Mouse (Mus musculus) hindbrain, embryonic 16.5 days (tissue): ENCODE measurements at regions not wholly inside any gene's neighbourhood (a gene's known extent, or its start where the extent isn't known, plus 50 kb on each side); places are given as distances from the start of the nearest gene placed in this dataset.

Experiments used
- ATAC-seq: fragments of 200-750 bp; cut with Nextera tagmentation; 2 replicates; pipeline ENCODE4 v1.8.0; 2017; ENCODE audit warnings: moderate TSS enrichment, moderate library complexity
- H3K27ac ChIP-seq: fragments of 300-500 bp; sonication (generic); 2 replicates; pipeline ENCODE4 v1.5.1; 2014; ENCODE audit warnings: low read depth, mild to moderate bottlenecking, control low read depth, low read length, moderate library complexity
- H3K27me3 ChIP-seq: fragments of 300-500 bp; sonication (generic); replicated peaks from 2 replicates; pipeline ENCODE4 v1.6.1; 2014; ENCODE audit warnings: low read length; ENCODE audit not compliant: control insufficient read depth, insufficient read depth
- H3K36me3 ChIP-seq: fragments of 300-500 bp; sonication (generic); 2 replicates; pipeline ENCODE4 v1.6.1; 2014; ENCODE audit warnings: mild to moderate bottlenecking, low read length, moderate library complexity, mixed read lengths; ENCODE audit not compliant: control insufficient read depth, insufficient read depth
- H3K4me1 ChIP-seq: fragments of 300-500 bp; sonication (generic); 2 replicates; pipeline ENCODE4 v1.6.1; 2014; ENCODE audit warnings: low read depth, low read length; ENCODE audit not compliant: control insufficient read depth, insufficient read depth
- H3K4me2 ChIP-seq: fragments of 300-500 bp; sonication (generic); 2 replicates; pipeline ENCODE4 v1.6.1; 2014; ENCODE audit warnings: mild to moderate bottlenecking, low read length, control low read depth, moderate library complexity
- H3K4me3 ChIP-seq: fragments of 300-500 bp; sonication (generic); 2 replicates; pipeline ENCODE4 v1.5.1; 2014; ENCODE audit warnings: mild to moderate bottlenecking, low read length, control low read depth, moderate library complexity
- H3K9ac ChIP-seq: fragments of 300-500 bp; sonication (generic); 2 replicates; pipeline ENCODE4 v1.6.1; 2014; ENCODE audit warnings: low read depth, mild to moderate bottlenecking, control low read depth, low read length, moderate library complexity
- H3K9me3 ChIP-seq: fragments of 300-500 bp; sonication (generic); 2 replicates; pipeline ENCODE4 v1.6.1; 2014; ENCODE audit warnings: mild to moderate bottlenecking, low read length, moderate library complexity; ENCODE audit not compliant: control insufficient read depth
- WGBS: fragments of 180-500 bp; shearing (Covaris S2); extraction: QIAGEN DNeasy Blood & Tissue Kit; methylation state at CpG from one replicate; pipeline ENCODE4 v1.1.7; 2014; 5-methylcytosine and 5-hydroxymethylcytosine counted together

DNA sequence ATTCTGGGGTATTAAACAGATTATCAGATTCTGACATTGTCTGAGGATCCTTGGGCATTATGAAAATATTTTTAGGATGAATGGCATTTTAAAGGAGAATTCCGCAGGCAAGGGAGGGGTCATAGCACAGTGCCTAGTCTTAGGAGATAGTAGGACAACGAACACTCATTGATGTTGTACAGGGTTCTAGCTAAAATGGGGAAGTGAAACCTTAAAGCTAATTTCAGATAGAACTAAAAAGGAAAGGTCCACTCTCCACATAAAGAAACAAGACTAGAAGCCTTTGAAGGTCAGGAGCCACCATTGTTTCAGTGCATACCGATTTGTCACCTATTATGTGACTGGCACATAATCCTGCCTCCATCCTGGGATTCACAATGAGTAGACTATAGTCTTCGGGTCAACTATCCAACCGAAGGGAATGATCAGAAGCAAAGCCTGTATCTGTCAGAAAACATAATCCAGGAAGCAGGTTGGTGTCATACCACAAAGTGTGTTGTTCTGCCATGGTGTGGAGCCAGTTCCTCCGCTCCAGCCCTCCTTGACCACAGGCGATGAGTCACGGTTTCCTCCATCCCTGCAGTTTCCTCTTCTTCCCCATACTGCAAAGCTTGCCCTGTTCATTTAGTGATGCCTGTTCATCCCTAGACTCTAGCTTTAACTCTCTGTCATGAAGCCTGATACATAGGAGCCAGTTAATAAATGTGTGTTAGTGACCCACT, 110.6 kb downstream of the Tmco5 start:
- 90% methylated on average over 8 of the region's 8 CpGs for WGBS
- Histone ChIP-seq H3K9me3 (no peaks in the 10 kb centered on the region), H3K4me3 (no peak overlapping the region), H3K9ac (no peak overlapping the region), H3K27me3 (no peaks in the 10 kb centered on the region), H3K4me2 (no peak overlapping the region), H3K27ac (no peak overlapping the region), H3K36me3 (no peaks in the 10 kb centered on the region), H3K4me1 (no peaks in the 10 kb centered on the region)
- no peak for ATAC-seq

DNA sequence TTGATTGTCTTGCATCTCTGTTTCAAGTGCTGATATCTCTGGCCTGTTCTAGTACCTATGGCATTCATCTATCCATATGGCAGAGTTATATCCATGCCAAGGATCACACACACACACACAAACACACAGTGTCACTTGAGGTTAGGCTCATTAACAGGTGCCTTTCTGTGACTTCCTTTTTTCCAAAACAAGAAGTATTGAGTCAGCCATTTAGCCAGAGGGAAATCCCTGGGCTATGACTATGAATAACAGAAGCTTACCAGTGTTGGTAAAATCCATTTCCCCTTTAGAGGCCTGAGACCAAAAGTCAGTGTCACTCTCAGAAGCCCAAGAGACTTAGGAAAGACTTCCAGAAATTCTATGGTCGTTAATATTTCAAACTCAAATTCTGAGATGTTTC, 111.6 kb downstream of the Tmco5 start:
- Histone ChIP-seq H3K4me3 (no peak overlapping the region), H3K36me3 (no peaks in the 10 kb centered on the region), H3K4me2 (no peak overlapping the region), H3K9me3 (no peaks in the 10 kb centered on the region), H3K4me1 (no peaks in the 10 kb centered on the region), H3K27me3 (no peaks in the 10 kb centered on the region), H3K9ac (no peak overlapping the region), H3K27ac (no peak overlapping the region)
- no peak for ATAC-seq
- WGBS: 87% methylated on average over 1 of the region's 1 CpGs

DNA sequence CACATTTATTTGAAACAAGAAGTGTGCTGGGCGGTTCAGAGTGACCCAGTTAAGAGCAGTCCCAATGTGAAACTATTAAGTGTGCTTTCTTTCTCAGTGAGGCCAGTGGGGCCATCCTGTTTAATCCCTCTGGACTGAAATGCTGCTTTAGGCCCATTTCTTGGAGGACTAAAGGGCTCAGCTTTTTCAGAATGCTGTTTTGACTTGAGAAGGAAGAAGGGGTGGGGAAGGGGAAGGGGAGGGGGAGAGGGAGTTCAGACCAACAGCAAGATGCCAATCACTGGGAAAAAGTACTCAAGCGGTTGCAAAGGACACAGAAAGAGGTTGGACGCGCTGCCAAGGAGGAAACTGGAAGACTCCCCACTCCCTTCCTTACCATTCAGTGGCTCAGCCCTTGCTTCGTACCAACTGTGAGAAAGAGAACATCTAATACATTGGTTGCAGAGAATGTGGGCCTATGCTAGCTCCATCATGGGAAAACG, 113.1 kb downstream of the Tmco5 start:
- H3K4me1 ChIP-seq: no peaks in the 10 kb centered on the region
- 63% methylated on average over 6 of the region's 6 CpGs for WGBS
- H3K27ac ChIP-seq: no peak overlapping the region
- H3K36me3 ChIP-seq: no peaks in the 10 kb centered on the region
- H3K4me2 ChIP-seq: no peak overlapping the region
- no peak for ATAC-seq
- H3K27me3 ChIP-seq: no peaks in the 10 kb centered on the region
- H3K9ac ChIP-seq: no peak overlapping the region
- H3K9me3 ChIP-seq: no peaks in the 10 kb centered on the region
- H3K4me3 ChIP-seq: no peak overlapping the region

DNA sequence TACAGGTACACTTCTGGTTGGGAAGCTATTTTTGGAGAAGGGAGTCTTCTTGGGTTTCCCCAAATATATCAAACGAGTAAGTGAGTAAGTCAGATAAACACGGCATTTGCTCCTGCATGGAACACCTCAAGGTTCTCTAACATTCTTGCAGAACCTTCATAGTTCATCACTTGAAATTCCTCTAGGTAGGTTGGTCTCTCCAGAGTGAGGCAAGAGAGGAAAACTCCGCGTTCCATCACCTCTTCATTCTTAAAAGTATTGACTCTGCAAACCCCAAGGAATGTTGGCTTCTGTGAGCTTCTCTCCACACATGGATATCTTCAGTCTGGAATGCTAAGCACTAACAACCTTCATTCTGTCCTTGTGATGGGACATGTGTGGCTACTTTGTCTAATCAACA, 115.2 kb downstream of the Tmco5 start:
- no peak overlapping the region for H3K27ac ChIP-seq
- H3K9me3 ChIP-seq: no peaks in the 10 kb centered on the region
- no peak overlapping the region for H3K9ac ChIP-seq
- ATAC-seq: no peak
- no peaks in the 10 kb centered on the region for H3K36me3 ChIP-seq
- no peak overlapping the region for H3K4me3 ChIP-seq
- no peaks in the 10 kb centered on the region for H3K4me1 ChIP-seq
- no peak overlapping the region for H3K4me2 ChIP-seq
- WGBS: 93% methylated on average over 4 of the region's 4 CpGs
- no peaks in the 10 kb centered on the region for H3K27me3 ChIP-seq

DNA sequence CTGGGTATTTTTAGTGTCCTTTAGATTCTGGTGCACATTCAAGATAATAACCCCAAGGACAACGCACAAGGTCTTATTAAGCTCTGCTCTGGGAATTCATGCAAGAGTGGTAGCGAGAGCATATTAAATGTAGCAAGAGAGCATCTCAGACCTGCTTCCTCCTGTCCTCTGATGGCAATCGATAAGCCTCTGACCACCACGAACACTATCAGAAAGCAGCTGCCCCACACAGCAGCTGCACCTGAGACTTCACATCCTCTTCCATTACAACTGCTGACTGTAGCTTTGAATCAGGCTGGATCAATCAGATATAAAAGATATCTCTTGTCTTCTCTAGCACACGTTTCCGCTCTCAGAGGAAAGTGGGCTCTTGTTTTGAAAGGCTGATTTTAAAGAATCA, 117.8 kb downstream of the Tmco5 start:
- no peak overlapping the region for H3K4me2 ChIP-seq
- no peak overlapping the region for H3K9ac ChIP-seq
- ATAC-seq: no peak

DNA sequence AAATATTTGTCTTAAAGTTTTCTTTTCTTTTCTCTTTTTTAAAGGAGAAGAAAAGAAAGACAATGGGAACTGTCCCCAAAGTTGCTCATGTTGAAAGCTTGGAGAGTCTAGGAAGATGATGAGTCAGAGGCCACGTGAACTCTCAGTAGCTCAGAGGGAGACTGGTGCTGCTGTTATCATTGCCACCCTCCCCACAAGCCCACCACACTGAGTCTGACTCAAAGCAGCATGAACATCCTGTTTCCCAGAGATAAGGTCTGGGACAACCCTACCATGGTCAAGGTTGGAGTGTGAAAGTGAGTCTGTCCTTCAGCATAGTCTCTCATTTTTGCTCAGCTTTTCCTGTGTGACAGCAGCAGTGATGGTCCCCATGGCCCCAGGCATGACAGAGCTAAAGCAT, 120.3 kb downstream of the Tmco5 start:
- Histone ChIP-seq H3K9me3 (no peaks in the 10 kb centered on the region), H3K9ac (no peak overlapping the region), H3K4me2 (no peak overlapping the region), H3K27ac (no peak overlapping the region), H3K27me3 (no peaks in the 10 kb centered on the region), H3K4me3 (no peak overlapping the region), H3K36me3 (no peaks in the 10 kb centered on the region), H3K4me1 (no peaks in the 10 kb centered on the region)
- no peak for ATAC-seq
- WGBS: 80% methylated on average over 1 of the region's 1 CpGs

More for the DNA sequence above, 117.8 kb downstream of the Tmco5 start:
- Histone ChIP-seq H3K36me3 (no peaks in the 10 kb centered on the region), H3K4me1 (no peaks in the 10 kb centered on the region), H3K4me3 (no peak overlapping the region), H3K27ac (no peak overlapping the region), H3K27me3 (no peaks in the 10 kb centered on the region), H3K9me3 (no peaks in the 10 kb centered on the region)
- 72% methylated on average over 6 of the region's 6 CpGs for whole genome bisulfite sequencing

DNA sequence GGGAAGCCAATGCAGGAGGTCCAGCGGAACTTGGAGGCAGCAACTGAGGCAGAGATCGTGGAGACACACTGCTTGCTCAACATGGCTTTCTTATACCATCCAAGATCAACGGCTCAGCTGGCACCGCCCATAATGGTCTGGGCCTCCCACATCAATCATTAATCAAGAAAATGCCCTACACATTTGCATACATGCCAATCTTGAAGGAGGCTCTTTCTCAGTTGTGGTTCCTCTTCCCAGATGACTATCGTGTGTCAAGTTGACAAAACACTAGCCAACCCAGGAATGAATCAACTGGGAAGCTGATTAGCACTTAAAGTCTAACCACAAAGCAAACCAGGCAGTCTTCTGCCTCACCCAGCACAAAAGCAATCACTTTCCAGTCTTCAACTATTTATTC, 121.1 kb downstream of the Tmco5 start:
- H3K9ac ChIP-seq: no peak overlapping the region
- ATAC-seq: no peak

DNA sequence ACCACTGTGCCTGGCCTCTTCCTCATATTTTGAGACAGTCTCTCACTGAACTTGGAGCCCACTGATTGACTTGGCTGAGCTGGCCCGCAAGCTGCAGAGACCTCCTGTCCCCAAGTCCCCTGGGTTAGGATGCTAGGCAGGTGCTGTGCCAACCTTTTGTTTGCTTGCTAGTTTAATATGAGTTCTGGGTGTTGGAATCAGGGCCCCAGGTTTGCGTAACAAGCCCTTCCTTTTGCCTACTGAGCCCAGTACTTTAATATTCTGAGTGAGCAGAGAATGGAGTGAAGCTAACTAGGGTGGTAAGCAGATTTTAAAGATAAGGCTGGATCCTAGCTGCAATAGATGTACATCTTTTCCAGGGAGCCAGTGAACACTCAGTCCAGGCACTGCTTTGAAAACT, 117.2 kb upstream of the Spred1 start:
- Histone ChIP-seq H3K4me1 (no peaks in the 10 kb centered on the region), H3K9me3 (no peaks in the 10 kb centered on the region), H3K27ac (no peak overlapping the region), H3K36me3 (no peaks in the 10 kb centered on the region), H3K9ac (no peak overlapping the region), H3K4me2 (no peak overlapping the region), H3K4me3 (no peak overlapping the region), H3K27me3 (no peaks in the 10 kb centered on the region)
- WGBS: 89% methylated on average over 2 of the region's 2 CpGs
- no peak for ATAC-seq

More for the DNA sequence above, 121.1 kb downstream of the Tmco5 start:
- Histone ChIP-seq H3K9me3 (no peaks in the 10 kb centered on the region), H3K4me3 (no peak overlapping the region), H3K4me2 (no peak overlapping the region), H3K4me1 (no peaks in the 10 kb centered on the region), H3K27me3 (no peaks in the 10 kb centered on the region), H3K36me3 (no peaks in the 10 kb centered on the region), H3K27ac (no peak overlapping the region)
- WGBS: 73% methylated on average over 5 of the region's 5 CpGs

DNA sequence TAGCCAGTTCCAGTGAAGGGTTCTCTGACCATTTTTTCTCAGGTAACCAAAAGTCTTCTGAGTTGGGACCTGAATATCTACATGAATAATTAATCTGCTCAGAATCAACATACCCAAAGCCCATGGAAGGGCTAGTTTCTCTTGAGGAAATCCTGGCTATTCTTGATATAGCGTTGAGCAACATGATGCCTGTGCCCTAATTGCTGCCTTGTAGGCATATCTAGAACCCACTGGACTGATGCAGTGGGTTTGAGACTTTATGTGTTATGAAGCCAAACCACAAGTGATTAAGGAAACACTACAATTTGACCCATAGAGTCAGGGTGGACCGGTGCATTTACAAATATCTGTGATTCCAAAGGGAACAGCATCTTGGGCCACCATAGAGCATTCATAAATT, 114.3 kb upstream of the Spred1 start:
- Histone ChIP-seq H3K27ac (no peak overlapping the region), H3K4me2 (no peak overlapping the region), H3K36me3 (no peaks in the 10 kb centered on the region), H3K4me1 (no peaks in the 10 kb centered on the region), H3K9me3 (no peaks in the 10 kb centered on the region), H3K4me3 (no peak overlapping the region), H3K9ac (no peak overlapping the region), H3K27me3 (no peaks in the 10 kb centered on the region)
- 97% methylated on average over 2 of the region's 2 CpGs for WGBS
- ATAC-seq: no peak

DNA sequence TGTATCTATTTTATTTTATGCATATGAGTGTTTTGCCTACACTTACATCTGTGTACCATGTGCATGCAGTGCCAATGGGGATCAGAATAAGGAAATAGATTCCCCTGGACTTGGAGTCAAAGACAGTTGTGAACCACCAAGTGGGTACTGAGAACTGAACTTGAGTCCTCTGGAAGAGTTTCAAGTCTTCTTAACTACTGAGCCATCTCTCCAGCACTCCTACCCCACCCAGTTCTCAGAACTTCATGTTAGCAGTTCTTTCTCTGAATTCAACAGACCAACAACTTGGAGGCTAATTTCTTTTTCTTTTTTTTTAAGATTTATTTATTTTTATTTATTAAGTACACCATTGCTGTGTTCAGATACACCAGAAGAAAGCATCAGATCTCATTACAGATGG, 112.3 kb upstream of the Spred1 start:
- H3K9me3 ChIP-seq: no peaks in the 10 kb centered on the region
- H3K4me1 ChIP-seq: no peaks in the 10 kb centered on the region
- H3K4me2 ChIP-seq: no peak overlapping the region
- no peak for ATAC-seq
- no peak overlapping the region for H3K27ac ChIP-seq
- no peak overlapping the region for H3K9ac ChIP-seq
- no peaks in the 10 kb centered on the region for H3K27me3 ChIP-seq
- H3K36me3 ChIP-seq: no peaks in the 10 kb centered on the region
- H3K4me3 ChIP-seq: no peak overlapping the region
